Mouse (Mus musculus) heart, embryonic 14.5 days (tissue): ENCODE data around the gene Myl6. TPM values are rescaled to one million over a fixed set of nuclear protein-coding genes. Genes with fewer than 3 reads are reported as not detected.

Experiments used
- ATAC-seq: fragments of 200-750 bp; cut with Nextera tagmentation; 2 replicates; pipeline ENCODE4 v1.8.0; 2017; ENCODE audit warnings: low read depth, moderate TSS enrichment; ENCODE audit not compliant: insufficient number of reproducible peaks, insufficient read depth, low FRiP score
- H3K27ac ChIP-seq, 2 experiments: fragments of 200-500 bp in 1 of 2; fragments of 300-500 bp in 1 of 2; sonication (generic) in 1 of 2; replicated peaks in 1 of 2; 2 replicates each; pipeline ENCODE4 v1.5.1; 2012 to 2014; ENCODE audit warnings: low read depth in 2 of 2, low read length in 2 of 2, control low read depth in 1 of 2, mild to moderate bottlenecking in 1 of 2, mixed read lengths in 1 of 2; ENCODE audit not compliant: control insufficient read depth in 1 of 2, insufficient read depth in 1 of 2
- H3K27me3 ChIP-seq: fragments of 300-500 bp; sonication (generic); 2 replicates; pipeline ENCODE4 v1.6.1; 2014; ENCODE audit warnings: mild to moderate bottlenecking, low read length, control low read depth; ENCODE audit not compliant: control insufficient read depth, insufficient read depth
- H3K36me3 ChIP-seq: fragments of 300-500 bp; sonication (generic); 2 replicates; pipeline ENCODE4 v1.6.1; 2014; ENCODE audit warnings: mild to moderate bottlenecking, control low read depth, low read length, mixed read lengths; ENCODE audit not compliant: control insufficient read depth, insufficient read depth
- H3K4me1 ChIP-seq, 2 experiments: fragments of 200-500 bp in 1 of 2; fragments of 300-500 bp in 1 of 2; sonication (generic) in 1 of 2; 2 replicates each; pipeline ENCODE4 v1.6.1; 2012 to 2014; ENCODE audit warnings: low read length in 2 of 2, control low read depth in 1 of 2, mixed read lengths in 1 of 2; ENCODE audit not compliant: control insufficient read depth in 2 of 2, insufficient read depth in 2 of 2
- H3K4me2 ChIP-seq: fragments of 300-500 bp; sonication (generic); 2 replicates; pipeline ENCODE4 v1.6.1; 2014; ENCODE audit warnings: mild to moderate bottlenecking, low read length
- H3K4me3 ChIP-seq, 2 experiments: fragments of 200-500 bp in 1 of 2; fragments of 300-500 bp in 1 of 2; sonication (generic) in 1 of 2; 2 replicates each; pipeline ENCODE4 v1.5.1; 2012 to 2014; ENCODE audit warnings: low read length in 2 of 2, mild to moderate bottlenecking in 2 of 2, control low read depth in 1 of 2, low read depth in 1 of 2, moderate library complexity in 1 of 2; ENCODE audit not compliant: control insufficient read depth in 1 of 2, insufficient read depth in 1 of 2
- H3K9ac ChIP-seq: fragments of 300-500 bp; sonication (generic); 2 replicates; pipeline ENCODE4 v1.6.1; 2014; ENCODE audit warnings: mild to moderate bottlenecking, low read length
- H3K9me3 ChIP-seq: fragments of 300-500 bp; sonication (generic); 2 replicates; pipeline ENCODE4 v1.6.1; 2016; ENCODE audit warnings: low read length, control low read depth; ENCODE audit not compliant: control insufficient read depth
- WGBS: fragments of 180-500 bp; shearing (Covaris S2); extraction: QIAGEN DNeasy Blood & Tissue Kit; methylation state at CpG from one replicate; pipeline ENCODE4 v1.1.7; 2014; 5-methylcytosine and 5-hydroxymethylcytosine counted together
- polyA plus RNA-seq: library from polyadenylated mRNA; unstranded; fragments of >200 nt; fragmentation: Nextera tagmentation; extraction: Ambion mirVana; gene quantifications from 2 replicates; pipeline ENCODE4 v1.2.1, GENCODE M21; 2014

Myl6 gene
- polyA plus RNA-seq, 1 experiment from 2014 or later: 1,246 TPM

GRCm38 (mm10) chr10:128518833-128519232 is 24.9 kb upstream of the Myl6 start:
- no peak for ATAC-seq
- 75% methylated on average over 7 of the region's 7 CpGs for WGBS
- peaks cover 77% of the 10 kb centered on the region for H3K36me3 ChIP-seq

GRCm38 (mm10) chr10:128516677-128517076 is 22.7 kb upstream of the Myl6 start:
- peaks cover 91% of the 10 kb centered on the region for H3K36me3 ChIP-seq

More at GRCm38 (mm10) chr10:128518833-128519232, 24.9 kb upstream of the Myl6 start:
- Histone ChIP-seq H3K4me1 (no peaks in the 10 kb centered on the region), H3K4me2 (no peak overlapping the region), H3K4me3 (no peak overlapping the region), H3K9me3 (no peaks in the 10 kb centered on the region), H3K27me3 (no peaks in the 10 kb centered on the region), H3K9ac (no peak overlapping the region), H3K27ac (no peak overlapping the region)

GRCm38 (mm10) chr10:128516029-128516428 is 22.1 kb upstream of the Myl6 start:
- Histone ChIP-seq H3K27ac (no peak overlapping the region), H3K9ac (no peak overlapping the region), H3K4me3 (no peak overlapping the region), H3K9me3 (no peaks in the 10 kb centered on the region), H3K36me3 (peaks cover 90% of the 10 kb centered on the region), H3K4me1 (no peaks in the 10 kb centered on the region), H3K27me3 (no peaks in the 10 kb centered on the region), H3K4me2 (no peak overlapping the region)
- 0 out of 2 replicates have a peak, but pooled peaks have one; percentile 47 for ATAC-seq
- WGBS: 40% methylated on average over 20 of the region's 20 CpGs

More at GRCm38 (mm10) chr10:128516677-128517076, 22.7 kb upstream of the Myl6 start:
- Histone ChIP-seq H3K4me1 (no peaks in the 10 kb centered on the region), H3K4me3 (no peak overlapping the region), H3K27me3 (no peaks in the 10 kb centered on the region), H3K4me2 (no peak overlapping the region), H3K27ac (no peak overlapping the region), H3K9me3 (no peaks in the 10 kb centered on the region), H3K9ac (no peak overlapping the region)
- 37% methylated on average over 6 of the region's 6 CpGs for WGBS
- ATAC-seq: no peak

- 76% methylated on average over 4 of the region's 4 CpGs for WGBS
- peaks cover 89% of the 10 kb centered on the region for H3K36me3 ChIP-seq
These were observed 21.1 kb upstream of the Myl6 start for GRCm38 (mm10) chr10:128515044-128515443.

GRCm38 (mm10) chr10:128511761-128512160 is 17.8 kb upstream of the Myl6 start:
- Histone ChIP-seq H3K4me1 (no peaks in the 10 kb centered on the region), H3K27ac (no peak overlapping the region), H3K27me3 (no peaks in the 10 kb centered on the region), H3K36me3 (peaks cover 72% of the 10 kb centered on the region), H3K9ac (no peak overlapping the region), H3K4me2 (no peak overlapping the region), H3K4me3 (no peak overlapping the region), H3K9me3 (no peaks in the 10 kb centered on the region)
- no peak for ATAC-seq
- 82% methylated on average over 12 of the region's 12 CpGs for WGBS

More at GRCm38 (mm10) chr10:128515044-128515443, 21.1 kb upstream of the Myl6 start:
- Histone ChIP-seq H3K27ac (no peak overlapping the region), H3K4me1 (no peaks in the 10 kb centered on the region), H3K27me3 (no peaks in the 10 kb centered on the region), H3K4me3 (no peak overlapping the region), H3K4me2 (no peak overlapping the region), H3K9me3 (no peaks in the 10 kb centered on the region), H3K9ac (no peak overlapping the region)
- no peak for ATAC-seq

GRCm38 (mm10) chr10:128511189-128511588 is 17.2 kb upstream of the Myl6 start:
- Histone ChIP-seq H3K27ac (no peak overlapping the region), H3K4me3 (no peak overlapping the region), H3K9ac (no peak overlapping the region), H3K4me1 (no peaks in the 10 kb centered on the region), H3K9me3 (no peaks in the 10 kb centered on the region), H3K36me3 (peaks cover 66% of the 10 kb centered on the region), H3K4me2 (no peak overlapping the region), H3K27me3 (no peaks in the 10 kb centered on the region)
- 91% methylated on average over 9 of the region's 9 CpGs for WGBS
- ATAC-seq: no peak

GRCm38 (mm10) chr10:128510301-128510700 is 16.4 kb upstream of the Myl6 start:
- peaks cover 58% of the 10 kb centered on the region for H3K36me3 ChIP-seq
- 83% methylated on average over 11 of the region's 11 CpGs for WGBS

GRCm38 (mm10) chr10:128509831-128510230 is 15.9 kb upstream of the Myl6 start:
- no peaks in the 10 kb centered on the region for H3K27me3 ChIP-seq
- WGBS: 77% methylated on average over 4 of the region's 4 CpGs
- ATAC-seq: no peak

More at GRCm38 (mm10) chr10:128510301-128510700, 16.4 kb upstream of the Myl6 start:
- no peak for ATAC-seq
- Histone ChIP-seq H3K9ac (no peak overlapping the region), H3K4me1 (no peaks in the 10 kb centered on the region), H3K27me3 (no peaks in the 10 kb centered on the region), H3K27ac (no peak overlapping the region), H3K4me2 (no peak overlapping the region), H3K9me3 (no peaks in the 10 kb centered on the region), H3K4me3 (no peak overlapping the region)

More at GRCm38 (mm10) chr10:128509831-128510230, 15.9 kb upstream of the Myl6 start:
- H3K9me3 ChIP-seq: no peaks in the 10 kb centered on the region
- H3K4me1 ChIP-seq: 0 out of 4 replicates have a peak, but pooled peaks cover 0 to 1% of the 10 kb centered on the region in 2 experiments
- H3K27ac ChIP-seq: no peak overlapping the region
- H3K4me2 ChIP-seq: no peak overlapping the region
- peaks cover 53% of the 10 kb centered on the region for H3K36me3 ChIP-seq
- H3K4me3 ChIP-seq: no peak overlapping the region
- no peak overlapping the region for H3K9ac ChIP-seq
